Mouse (Mus musculus) intestine, postnatal 0 days (tissue): Measurements from ENCODE around the gene Odaph. TPM values are rescaled to one million over a fixed set of nuclear protein-coding genes. Genes with fewer than 3 reads are reported as not detected.

Experiments
- ATAC-seq: fragments of 200-750 bp; cut with Nextera tagmentation; 2 replicates; pipeline ENCODE4 v1.8.0; 2017; ENCODE audit warnings: mild to moderate bottlenecking, moderate TSS enrichment, moderate library complexity
- H3K27ac ChIP-seq: fragments of 300-500 bp; sonication (generic); 2 replicates; pipeline ENCODE4 v1.5.1; 2014; ENCODE audit warnings: mild to moderate bottlenecking, low read depth, low read length, moderate library complexity
- H3K27me3 ChIP-seq: fragments of 300-500 bp; sonication (generic); replicated peaks from 2 replicates; pipeline ENCODE4 v1.6.1; 2014; ENCODE audit warnings: low read length, mixed read lengths; ENCODE audit not compliant: control insufficient read depth, insufficient read depth
- H3K36me3 ChIP-seq: fragments of 300-500 bp; sonication (generic); 2 replicates; pipeline ENCODE4 v1.6.1; 2014; ENCODE audit warnings: mild to moderate bottlenecking, moderate library complexity; ENCODE audit not compliant: control insufficient read depth, insufficient read depth
- H3K4me1 ChIP-seq: fragments of 300-500 bp; sonication (generic); replicated peaks from 2 replicates; pipeline ENCODE4 v1.6.1; 2014; ENCODE audit warnings: antibody characterized with exemption, low read length, mixed read lengths; ENCODE audit not compliant: control insufficient read depth, insufficient read depth
- H3K4me2 ChIP-seq: fragments of 300-500 bp; sonication (generic); replicated peaks from 2 replicates; pipeline ENCODE4 v1.6.1; 2014; ENCODE audit warnings: low read depth, mild to moderate bottlenecking, moderate library complexity
- H3K4me3 ChIP-seq: fragments of 300-500 bp; sonication (generic); 2 replicates; pipeline ENCODE4 v1.5.1; 2014; ENCODE audit warnings: low read depth, low read length
- H3K9ac ChIP-seq: fragments of 300-500 bp; sonication (generic); 2 replicates; pipeline ENCODE4 v1.6.1; 2014; ENCODE audit warnings: mild to moderate bottlenecking, low read depth, low read length
- H3K9me3 ChIP-seq: fragments of 300-500 bp; sonication (generic); 2 replicates; pipeline ENCODE4 v1.6.1; 2016; ENCODE audit warnings: mixed run types; ENCODE audit not compliant: control insufficient read depth
- CTCF ChIP-seq: sonication (generic); IDR thresholded peaks from 2 replicates; pipeline ENCODE4 v1.5.1; 2016; ENCODE audit warnings: low read depth, mild to moderate bottlenecking, control low read depth, antibody characterized with exemption, moderate library complexity
- WGBS: fragments of 180-500 bp; shearing (Covaris S2); extraction: QIAGEN DNeasy Blood & Tissue Kit; methylation state at CpG from one replicate; pipeline ENCODE4 v1.1.7; 2014; 5-methylcytosine and 5-hydroxymethylcytosine counted together
- polyA plus RNA-seq: library from polyadenylated mRNA; unstranded; fragments of >200 nt; fragmentation: Nextera tagmentation; extraction: Ambion mirVana; gene quantifications from 2 replicates; pipeline ENCODE4 v1.2.1, GENCODE M21; 2015

The Odaph gene
- polyA plus RNA-seq, 1 experiment from 2014 or later, result not detected

GRCm38 (mm10) chr5:91959096-91959495, 28.2 kb upstream of the Odaph start:
- no peak for TF ChIP-seq CTCF
- H3K27me3 ChIP-seq, result no peaks in the 10 kb centered on the region
- H3K9ac ChIP-seq, result no peak overlapping the region
- H3K9me3 ChIP-seq, result no peaks in the 10 kb centered on the region
- H3K4me2 ChIP-seq, result no peak overlapping the region
- 71% methylated on average over 1 of the region's 1 CpGs for WGBS
- no peaks in the 10 kb centered on the region for H3K4me1 ChIP-seq
- no peak overlapping the region for H3K4me3 ChIP-seq
- H3K36me3 ChIP-seq, result peaks cover 22% of the 10 kb centered on the region
- no peak overlapping the region for H3K27ac ChIP-seq
- ATAC-seq, result no peak

GRCm38 (mm10) chr5:91959986-91960385, 27.3 kb upstream of the Odaph start:
- ATAC-seq, result no peak
- H3K9me3 ChIP-seq, result no peaks in the 10 kb centered on the region
- H3K36me3 ChIP-seq, result peaks cover 22% of the 10 kb centered on the region
- H3K27ac ChIP-seq, result no peak overlapping the region
- peak overlapping the region; percentile 70 for H3K4me2 ChIP-seq
- no peaks in the 10 kb centered on the region for H3K27me3 ChIP-seq
- no peak overlapping the region for H3K4me3 ChIP-seq
- no peaks in the 10 kb centered on the region for H3K4me1 ChIP-seq
- 72% methylated on average over 1 of the region's 1 CpGs for WGBS
- no peak overlapping the region for H3K9ac ChIP-seq
- TF ChIP-seq CTCF, result no peak

- Histone ChIP-seq H3K9ac (no peak overlapping the region; the same call in 1 of the 2 replicates), H3K4me2 (peak overlapping the region; percentile 70), H3K4me1 (no peaks in the 10 kb centered on the region), H3K4me3 (0 out of 2 replicates have a peak overlapping the region, but pooled peaks have one; percentile 82), H3K27me3 (no peaks in the 10 kb centered on the region), H3K36me3 (peaks cover 19% of the 10 kb centered on the region), H3K27ac (peak overlapping the region; percentile 97; the same call in 1 of the 2 replicates), H3K9me3 (no peaks in the 10 kb centered on the region)
- no peak for TF ChIP-seq CTCF
- WGBS, result 51% methylated on average over 3 of the region's 3 CpGs
- ATAC-seq, result no peak
Observed at GRCm38 (mm10) chr5:91960606-91961254, 26.5 kb upstream of the Odaph start.

- peaks cover 21% of the 10 kb centered on the region for H3K36me3 ChIP-seq
- peak overlapping the region; percentile 82 for H3K4me3 ChIP-seq
- no peaks in the 10 kb centered on the region for H3K9me3 ChIP-seq
- peak; percentile 63 for ATAC-seq
- peak overlapping the region; percentile 97 for H3K27ac ChIP-seq
- peak overlapping the region; percentile 83; the same call in 1 of the 2 replicates for H3K9ac ChIP-seq
- H3K4me2 ChIP-seq, result peak overlapping the region; percentile 70
- H3K27me3 ChIP-seq, result no peaks in the 10 kb centered on the region
- WGBS, result 44% methylated on average over 1 of the region's 1 CpGs
- H3K4me1 ChIP-seq, result no peaks in the 10 kb centered on the region
- TF ChIP-seq CTCF, result no peak
Observed at GRCm38 (mm10) chr5:91961370-91961769, 25.9 kb upstream of the Odaph start.

- Histone ChIP-seq H3K9me3 (no peaks in the 10 kb centered on the region), H3K27ac (peak overlapping the region; percentile 97), H3K36me3 (peaks cover 14% of the 10 kb centered on the region; the same call in 1 of the 2 replicates), H3K27me3 (no peaks in the 10 kb centered on the region), H3K4me1 (no peaks in the 10 kb centered on the region), H3K4me3 (peak overlapping the region; percentile 82), H3K4me2 (peak overlapping the region; percentile 70), H3K9ac (peak overlapping the region; percentile 83)
- TF ChIP-seq CTCF, result no peak
- ATAC-seq, result no peak; the same call in 1 of the 2 replicates
- WGBS, result under 1% methylated on average over 14 of the region's 14 CpGs
Observed at GRCm38 (mm10) chr5:91962259-91962638, 25.0 kb upstream of the Odaph start.

- Histone ChIP-seq H3K4me1 (no peaks in the 10 kb centered on the region), H3K36me3 (peaks cover 14% of the 10 kb centered on the region; the same call in 1 of the 2 replicates), H3K9me3 (no peaks in the 10 kb centered on the region), H3K9ac (peak within 1 kb of the TSS; percentile 83), H3K4me3 (peak within 1 kb of the TSS; percentile 82), H3K27ac (peak within 1 kb of the TSS; percentile 97), H3K4me2 (peak within 1 kb of the TSS; percentile 70), H3K27me3 (no peaks in the 10 kb centered on the region)
- under 1% methylated on average over 65 of the region's 65 CpGs for WGBS
- peak; percentile 46 for TF ChIP-seq CTCF
- peak; percentile 97 for ATAC-seq
Observed at GRCm38 (mm10) chr5:91962639-91963440, 24.4 kb upstream of the Odaph start, which contains the start of gene Rchy1. Gene Rchy1 (minus strand): TSS chr5:91963068.
